Mouse (Mus musculus) liver, embryonic 12.5 days (tissue): ENCODE data around the gene Srek1ip1. TPM values are rescaled to one million over a fixed set of nuclear protein-coding genes. Genes with fewer than 3 reads are reported as not detected.

ENCODE experiments used
- ATAC-seq: fragments of 200-750 bp; cut with Nextera tagmentation; 2 replicates; pipeline ENCODE4 v1.8.0; 2017; ENCODE audit warnings: moderate number of reproducible peaks, mild to moderate bottlenecking, moderate library complexity
- H3K27ac ChIP-seq: fragments of 300-500 bp; sonication (generic); 2 replicates; pipeline ENCODE4 v1.5.1; 2016; ENCODE audit warnings: mild to moderate bottlenecking
- H3K27me3 ChIP-seq: fragments of 300-500 bp; sonication (generic); replicated peaks from 2 replicates; pipeline ENCODE4 v1.6.1; 2016; ENCODE audit warnings: mild to moderate bottlenecking, moderate library complexity
- H3K36me3 ChIP-seq: fragments of 300-500 bp; sonication (generic); 2 replicates; pipeline ENCODE4 v1.6.1; 2016; ENCODE audit warnings: mild to moderate bottlenecking, moderate library complexity
- H3K4me1 ChIP-seq: fragments of 300-500 bp; sonication (generic); 2 replicates; pipeline ENCODE4 v1.6.1; 2016
- H3K4me2 ChIP-seq: fragments of 300-500 bp; sonication (generic); 2 replicates; pipeline ENCODE4 v1.6.1; 2016; ENCODE audit warnings: mild to moderate bottlenecking, moderate library complexity
- H3K4me3 ChIP-seq: fragments of 300-500 bp; sonication (generic); 2 replicates; pipeline ENCODE4 v1.5.1; 2016; ENCODE audit warnings: mild to moderate bottlenecking, moderate library complexity
- H3K9ac ChIP-seq: fragments of 300-500 bp; sonication (generic); 2 replicates; pipeline ENCODE4 v1.6.1; 2016; ENCODE audit warnings: mild to moderate bottlenecking, moderate library complexity
- H3K9me3 ChIP-seq: fragments of 300-500 bp; sonication (generic); replicated peaks from 2 replicates; pipeline ENCODE4 v1.6.1; 2016; ENCODE audit warnings: mild to moderate bottlenecking, moderate library complexity
- whole genome bisulfite sequencing: fragments of 180-500 bp; shearing (Covaris S2); methylation state at CpG from one replicate; pipeline ENCODE4 v1.1.7; 2016; ENCODE audit not compliant: insufficient replicate concordance; 5-methylcytosine and 5-hydroxymethylcytosine counted together
- polyA plus RNA-seq: library from polyadenylated mRNA; unstranded; fragments of >200 nt; fragmentation: Nextera tagmentation; extraction: Ambion mirVana; gene quantifications from 2 replicates; pipeline ENCODE4 v1.2.1, GENCODE M21; 2016

The Srek1ip1 gene
- polyA plus RNA-seq, 1 experiment from 2014 or later = 10.9 TPM

GRCm38 (mm10) chr13:104816270-104816634, 24.0 kb downstream of the Srek1ip1 start:
- peak overlapping the region; percentile 65; the same call in 1 of the 2 replicates for H3K27ac ChIP-seq
- peak overlapping the region; percentile 78 for H3K4me3 ChIP-seq
- H3K9ac ChIP-seq = peak overlapping the region; percentile 79
- peaks cover 40% of the 10 kb centered on the region for H3K4me1 ChIP-seq
- no peak for ATAC-seq
- peak overlapping the region; percentile 77 for H3K4me2 ChIP-seq
- WGBS = 9% methylated on average over 8 of the region's 8 CpGs
- no peaks in the 10 kb centered on the region for H3K27me3 ChIP-seq
- peaks cover 18% of the 10 kb centered on the region; the same call in 1 of the 2 replicates for H3K36me3 ChIP-seq
- H3K9me3 ChIP-seq = no peaks in the 10 kb centered on the region

- WGBS = under 1% methylated on average over 50 of the region's 50 CpGs
- Histone ChIP-seq H3K36me3 (peaks cover 18% of the 10 kb centered on the region; the same call in 1 of the 2 replicates), H3K27ac (peak within 1 kb of the TSS; percentile 65), H3K9ac (peak within 1 kb of the TSS; percentile 79), H3K4me2 (peak within 1 kb of the TSS; percentile 77), H3K4me1 (peaks cover 42% of the 10 kb centered on the region), H3K27me3 (no peaks in the 10 kb centered on the region), H3K4me3 (peak within 1 kb of the TSS; percentile 78), H3K9me3 (no peaks in the 10 kb centered on the region)
- peak; percentile 91 for ATAC-seq
Measured at GRCm38 (mm10) chr13:104816635-104817571, 24.6 kb downstream of the Srek1ip1 start, which contains the start of gene Cwc27. Gene Cwc27 (minus strand): TSS chr13:104817142.

- Histone ChIP-seq H3K9ac (peak overlapping the region; percentile 79), H3K4me2 (peak overlapping the region; percentile 77), H3K9me3 (no peaks in the 10 kb centered on the region), H3K4me1 (peaks cover 48% of the 10 kb centered on the region), H3K27ac (peak overlapping the region; percentile 65), H3K27me3 (no peaks in the 10 kb centered on the region), H3K36me3 (peaks cover 18% of the 10 kb centered on the region; the same call in 1 of the 2 replicates), H3K4me3 (peak overlapping the region; percentile 78)
- 27% methylated on average over 12 of the region's 12 CpGs for WGBS
- ATAC-seq = peak; percentile 11
Measured at GRCm38 (mm10) chr13:104817696-104818095, 25.4 kb downstream of the Srek1ip1 start.

GRCm38 (mm10) chr13:104821192-104821591, 28.9 kb downstream of the Srek1ip1 start:
- Histone ChIP-seq H3K27me3 (no peaks in the 10 kb centered on the region), H3K4me2 (no peak overlapping the region), H3K9ac (no peak overlapping the region), H3K27ac (no peak overlapping the region), H3K4me1 (peaks cover 46% of the 10 kb centered on the region), H3K36me3 (peaks cover 22% of the 10 kb centered on the region; the same call in 1 of the 2 replicates), H3K4me3 (no peak overlapping the region), H3K9me3 (no peaks in the 10 kb centered on the region)
- no peak for ATAC-seq

DNA sequence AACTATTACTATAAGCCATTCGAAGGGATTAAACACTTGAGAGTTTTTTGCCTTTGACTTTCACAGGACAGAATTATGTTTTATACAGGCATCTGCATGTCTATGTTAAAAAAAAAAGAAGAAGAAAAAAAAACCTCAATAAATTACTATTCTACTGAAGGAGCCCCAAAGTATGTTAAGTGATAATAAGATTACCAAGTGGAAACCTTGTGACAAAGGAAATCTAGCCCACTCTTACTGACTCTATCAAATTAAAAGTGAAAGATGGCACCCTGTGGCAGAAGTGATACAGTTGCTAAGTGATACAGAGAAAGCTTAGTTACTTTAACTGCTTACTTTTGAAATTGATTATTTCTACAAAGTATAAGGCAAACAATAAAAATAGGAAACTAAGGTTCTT, 29.6 kb downstream of the Srek1ip1 start:
- WGBS = 67% methylated on average over 1 of the region's 1 CpGs
- Histone ChIP-seq H3K4me3 (no peak overlapping the region), H3K36me3 (peaks cover 23% of the 10 kb centered on the region), H3K4me2 (no peak overlapping the region; the same call in 1 of the 2 replicates), H3K9me3 (no peaks in the 10 kb centered on the region), H3K27me3 (no peaks in the 10 kb centered on the region), H3K4me1 (peaks cover 44% of the 10 kb centered on the region), H3K9ac (no peak overlapping the region), H3K27ac (no peak overlapping the region)
- no peak for ATAC-seq

DNA sequence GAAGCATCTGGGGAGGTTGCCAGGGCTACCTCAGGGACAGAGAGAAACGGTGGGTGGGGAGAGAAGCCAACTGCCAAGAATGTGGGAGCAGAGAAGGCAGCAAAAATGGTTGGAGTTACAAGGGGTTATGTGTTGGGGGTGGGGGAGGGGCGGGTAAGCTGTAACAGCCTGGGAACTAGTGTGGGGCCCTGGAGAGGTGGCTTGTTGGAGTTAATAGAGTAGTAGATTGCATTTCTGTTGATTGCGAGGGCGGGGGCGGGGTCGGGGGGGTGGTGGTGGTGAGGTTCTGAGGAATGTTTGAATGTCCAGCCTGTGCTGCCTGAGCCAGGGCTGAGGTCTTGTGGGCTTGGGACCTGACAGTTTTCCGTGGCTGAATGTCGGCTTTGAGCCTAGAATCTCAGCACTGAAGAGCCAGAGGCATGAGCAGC, 30.1 kb downstream of the Srek1ip1 start:
- no peak overlapping the region for H3K9ac ChIP-seq
- H3K4me3 ChIP-seq = no peak overlapping the region
- 26% methylated on average over 8 of the region's 8 CpGs for WGBS
- no peak overlapping the region for H3K27ac ChIP-seq
- ATAC-seq = peak; percentile 31; the same call in 1 of the 2 replicates
- peak overlapping the region; percentile 39 for H3K4me2 ChIP-seq
- no peaks in the 10 kb centered on the region for H3K27me3 ChIP-seq
- H3K36me3 ChIP-seq = peaks cover 28% of the 10 kb centered on the region
- H3K9me3 ChIP-seq = peaks cover under 1% of the 10 kb centered on the region; the same call in 1 of the 2 replicates
- peaks cover 44% of the 10 kb centered on the region for H3K4me1 ChIP-seq

DNA sequence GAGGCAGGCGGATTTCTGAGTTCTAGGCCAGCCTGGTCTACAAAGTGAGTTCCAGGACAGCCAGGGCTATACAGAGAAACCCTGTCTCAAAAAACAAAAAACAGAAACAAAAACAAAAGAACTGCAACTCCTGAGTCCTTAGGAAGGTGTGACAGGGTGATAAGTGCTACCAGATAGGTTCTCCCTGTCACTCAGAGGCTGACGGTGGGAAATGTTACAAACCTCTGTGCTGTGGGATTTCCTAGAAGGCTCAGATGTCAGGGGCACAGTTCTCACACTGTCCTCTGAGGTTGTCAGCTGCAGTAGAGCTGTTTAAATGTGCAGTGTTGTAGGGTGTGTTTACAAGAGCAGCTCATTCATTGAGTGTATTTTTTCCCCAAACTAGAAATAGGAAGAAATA, 33.2 kb downstream of the Srek1ip1 start:
- peaks cover 29% of the 10 kb centered on the region for H3K4me1 ChIP-seq
- 42% methylated on average over 2 of the region's 2 CpGs for WGBS
- H3K4me2 ChIP-seq = no peak overlapping the region
- H3K4me3 ChIP-seq = no peak overlapping the region
- H3K36me3 ChIP-seq = peaks cover 45% of the 10 kb centered on the region
- no peak overlapping the region for H3K27ac ChIP-seq
- peak; percentile 68 for ATAC-seq
- H3K9me3 ChIP-seq = peaks cover 9% of the 10 kb centered on the region
- no peak overlapping the region for H3K9ac ChIP-seq
- no peaks in the 10 kb centered on the region for H3K27me3 ChIP-seq

DNA sequence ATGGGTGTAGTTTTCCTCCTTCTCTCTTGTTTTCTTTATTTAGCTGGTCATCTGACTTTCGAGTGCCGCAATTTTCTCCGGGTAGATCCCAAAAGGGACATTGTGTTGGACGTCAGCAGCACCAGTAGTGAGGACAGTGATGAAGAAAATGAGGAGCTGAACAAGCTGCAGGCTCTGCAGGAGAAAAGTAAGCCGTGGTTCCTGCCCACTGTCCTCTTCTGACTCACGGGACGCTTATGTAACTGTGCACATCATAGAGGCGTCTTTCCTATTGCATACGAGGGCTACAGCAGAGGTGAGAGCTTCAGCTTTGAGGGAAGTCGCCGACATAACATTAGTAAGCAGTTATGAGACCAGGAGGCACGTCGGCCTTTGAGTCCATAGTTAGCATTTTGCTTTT, 40.5 kb downstream of the Srek1ip1 start:
- WGBS = 84% methylated on average over 13 of the region's 13 CpGs
- Histone ChIP-seq H3K4me2 (no peak overlapping the region), H3K9me3 (0 out of 2 replicates have a peak, but pooled peaks cover 5% of the 10 kb centered on the region), H3K4me1 (no peaks in the 10 kb centered on the region), H3K27me3 (no peaks in the 10 kb centered on the region), H3K36me3 (peaks cover 82% of the 10 kb centered on the region), H3K4me3 (no peak overlapping the region), H3K9ac (no peak overlapping the region), H3K27ac (no peak overlapping the region)
- no peak for ATAC-seq

DNA sequence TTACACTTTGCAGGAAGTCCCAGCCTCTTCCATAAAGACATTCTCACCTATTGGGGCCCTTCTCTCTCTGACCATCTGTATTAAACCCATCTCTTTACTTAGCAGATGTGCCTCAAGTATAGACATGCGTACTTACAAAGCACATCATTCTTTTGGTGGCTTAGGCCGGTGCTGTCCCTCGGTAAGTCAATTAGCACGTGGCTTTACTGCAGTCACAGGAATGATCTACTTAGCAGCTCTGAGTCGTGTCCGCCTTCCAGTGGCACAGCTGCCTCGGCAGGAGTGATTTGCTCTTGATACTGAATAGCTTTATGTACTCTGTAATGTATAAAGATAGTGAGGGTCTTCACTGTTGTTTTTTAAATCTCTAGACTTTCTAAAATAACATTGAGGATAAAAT, 45.3 kb downstream of the Srek1ip1 start:
- H3K4me3 ChIP-seq = no peak overlapping the region
- no peak for ATAC-seq
- H3K36me3 ChIP-seq = peaks cover 53% of the 10 kb centered on the region
- H3K9ac ChIP-seq = no peak overlapping the region
- no peak overlapping the region for H3K27ac ChIP-seq
- WGBS = 81% methylated on average over 7 of the region's 7 CpGs
- no peaks in the 10 kb centered on the region for H3K9me3 ChIP-seq
- H3K4me1 ChIP-seq = no peaks in the 10 kb centered on the region
- H3K27me3 ChIP-seq = no peaks in the 10 kb centered on the region
- no peak overlapping the region for H3K4me2 ChIP-seq

- no peak for ATAC-seq
- Histone ChIP-seq H3K4me1 (no peaks in the 10 kb centered on the region), H3K36me3 (peaks cover 21% of the 10 kb centered on the region), H3K4me3 (no peak overlapping the region), H3K9ac (no peak overlapping the region), H3K27me3 (no peaks in the 10 kb centered on the region), H3K27ac (no peak overlapping the region), H3K9me3 (no peaks in the 10 kb centered on the region), H3K4me2 (no peak overlapping the region)
- WGBS = 62% methylated on average over 4 of the region's 4 CpGs
Measured at GRCm38 (mm10) chr13:104841937-104842336, 49.7 kb downstream of the Srek1ip1 start.

DNA sequence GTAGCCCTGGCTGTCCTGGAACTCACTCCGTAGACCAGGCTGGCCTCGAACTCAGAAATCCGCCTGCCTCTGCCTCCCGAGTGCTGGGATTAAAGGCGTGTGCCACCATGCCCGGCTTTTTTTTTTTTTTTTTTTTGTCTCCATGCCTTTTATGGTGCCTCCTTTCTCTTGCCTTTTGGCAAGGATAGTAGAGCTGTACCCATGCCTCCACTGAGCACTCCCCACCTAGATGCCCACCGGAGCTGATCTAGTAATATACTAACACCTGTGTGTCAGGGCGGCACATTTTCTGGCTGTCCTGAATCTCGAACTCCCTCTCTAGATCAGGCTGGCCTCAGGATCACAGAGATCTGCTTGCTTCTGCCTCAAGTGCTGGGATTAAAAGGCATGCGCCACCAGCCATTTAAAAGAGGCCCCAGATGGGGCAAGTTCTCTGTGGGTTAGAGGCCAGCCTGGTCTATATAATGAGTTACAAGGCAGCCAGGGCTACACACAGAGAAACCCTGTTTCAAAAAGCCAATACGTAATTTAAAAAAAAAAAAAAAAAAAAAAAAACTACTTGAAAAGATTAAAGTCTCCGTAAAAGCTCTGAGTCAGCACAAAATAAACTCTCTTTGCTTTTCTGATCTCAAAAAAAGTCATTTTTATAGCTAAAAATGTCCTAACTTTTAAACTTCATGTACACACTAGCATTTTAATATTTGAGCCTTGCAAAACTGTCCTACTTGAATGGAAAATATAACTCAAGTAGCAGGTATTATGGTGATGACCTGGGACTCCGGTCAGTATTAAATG, 51.2 kb downstream of the Srek1ip1 start:
- Histone ChIP-seq H3K9me3 (no peaks in the 10 kb centered on the region), H3K9ac (no peak overlapping the region), H3K27me3 (no peaks in the 10 kb centered on the region), H3K4me1 (no peaks in the 10 kb centered on the region), H3K27ac (no peak overlapping the region), H3K4me2 (no peak overlapping the region), H3K36me3 (peaks cover 8% of the 10 kb centered on the region; the same call in 1 of the 2 replicates), H3K4me3 (no peak overlapping the region)
- ATAC-seq = no peak
- 79% methylated on average over 11 of the region's 13 CpGs for WGBS

- Histone ChIP-seq H3K27ac (no peak overlapping the region), H3K4me1 (no peaks in the 10 kb centered on the region), H3K9ac (no peak overlapping the region), H3K4me2 (no peak overlapping the region), H3K36me3 (no peaks in the 10 kb centered on the region), H3K9me3 (no peaks in the 10 kb centered on the region), H3K4me3 (no peak overlapping the region), H3K27me3 (no peaks in the 10 kb centered on the region)
- whole genome bisulfite sequencing = 47% methylated on average over 2 of the region's 2 CpGs
- no peak for ATAC-seq
Measured at GRCm38 (mm10) chr13:104853645-104854044, 61.4 kb downstream of the Srek1ip1 start.
